Mouse (Mus musculus): ENCODE results near the gene Klhl18. TPM values are rescaled to one million over a fixed set of nuclear protein-coding genes. Genes with fewer than 3 reads are reported as not detected.
"Not testable (repeated sequence)": the region's sequence is repeated elsewhere in the genome, so short reads cannot be mapped to it uniquely, and the experiment has no call there.

Klhl18 gene
- total RNA-seq, 2 experiments from 2014 or later: 37.6 to 45.2 TPM

DNA sequence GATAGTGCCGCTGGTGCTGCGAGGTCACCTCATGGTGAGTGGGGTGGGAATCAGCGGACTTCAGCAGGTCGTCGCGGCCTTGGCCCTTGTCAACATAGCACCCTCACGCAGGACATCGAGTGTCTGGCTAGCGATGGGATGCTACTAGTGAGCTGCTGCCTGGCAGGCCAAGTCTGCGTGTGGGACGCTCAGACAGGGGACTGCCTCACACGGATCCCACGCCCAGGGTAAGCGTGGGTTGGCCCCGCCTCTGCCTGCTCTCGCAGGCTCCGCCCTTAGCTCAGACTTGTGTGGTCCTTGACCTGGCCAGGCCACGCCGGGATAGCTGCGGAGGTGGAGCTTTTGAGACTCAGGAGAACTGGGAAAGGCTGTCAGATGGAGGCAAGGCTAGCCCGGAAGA is 95.8 kb downstream of the Klhl18 start:
- DNase-seq (ENCODE audit: extremely low spot score in 1 of 2, low spot score in 2 of 2): no peak
- intact Hi-C loops (cut with DNase I): no loop called here

DNA sequence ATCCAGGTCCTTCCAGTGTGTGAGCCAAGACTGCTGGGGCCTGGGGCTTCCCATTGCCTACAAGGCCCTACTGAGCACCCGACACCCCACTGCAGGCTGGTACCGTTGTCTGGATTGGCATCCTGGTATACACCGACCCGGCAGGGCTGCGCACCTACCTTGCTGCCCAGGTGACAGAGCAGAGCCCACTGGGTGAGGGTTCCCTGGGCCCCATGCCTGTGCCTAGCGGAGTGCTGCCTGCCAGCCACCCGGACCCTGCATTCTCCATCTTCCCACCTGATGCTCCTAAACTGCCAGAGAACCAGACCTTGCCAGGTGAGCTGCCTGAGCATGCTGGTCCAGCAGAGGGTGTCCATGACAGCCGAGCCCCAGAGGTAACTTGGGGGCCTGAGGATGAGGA is 97.1 kb downstream of the Klhl18 start:
- no peak for DNase-seq (ENCODE audit: extremely low spot score in 1 of 2, low spot score in 2 of 2)
- intact Hi-C loops (cut with DNase I): no loop called here

DNA sequence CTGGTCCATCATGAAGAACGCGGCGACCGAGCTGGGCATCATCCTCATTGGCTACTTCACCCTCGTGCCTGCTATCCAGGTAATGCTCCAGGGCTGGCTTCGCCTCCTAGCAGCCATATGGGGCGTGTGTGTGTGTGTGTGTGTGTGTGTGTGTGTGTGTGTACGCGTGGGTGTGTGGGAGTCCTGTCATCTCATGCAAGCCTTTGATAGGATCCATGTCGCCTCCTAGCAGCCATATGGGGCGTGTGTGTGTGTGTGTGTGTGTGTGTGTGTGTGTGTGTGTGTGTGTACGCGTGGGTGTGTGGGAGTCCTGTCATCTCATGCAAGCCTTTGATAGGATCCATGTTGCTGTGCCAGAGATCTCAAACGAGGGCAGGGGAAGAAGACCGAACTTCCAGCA is 98.8 kb downstream of the Klhl18 start:
- DNase-seq (ENCODE audit: extremely low spot score in 1 of 2, low spot score in 2 of 2); intact Hi-C loops (cut with DNase I): not testable (repeated sequence)

Other genes with a start within 250 kb of the Klhl18 start
- gene Cspg5, start 232.9 kb downstream of the Klhl18 start, total RNA-seq (2021): 100 to 1,000 TPM; 529 to 558 TPM
- 10 to 100 TPM; 13.0 to 13.6 TPM for gene Elp6, start 171.5 kb downstream of the Klhl18 start, total RNA-seq (2021)
- 100 to 1,000 TPM in 1 of 2 experiments, 10 to 100 TPM in 1; 98.0 to 106 TPM for gene Scap, start 143.4 kb downstream of the Klhl18 start, total RNA-seq (2021)
- gene Ptpn23, start 68.5 kb downstream of the Klhl18 start, total RNA-seq (2021): 10 to 100 TPM; 49.0 to 50.1 TPM
- not detected for gene Ngp, start 56.9 kb downstream of the Klhl18 start, total RNA-seq (2021)
- 1 to 10 TPM; 4.4 to 4.5 TPM for gene Kif9, start 264 bp upstream of the Klhl18 start, total RNA-seq (2021)
- 10 to 100 TPM; 77.2 to 80.2 TPM for gene Setd2, start 55.9 kb upstream of the Klhl18 start, total RNA-seq (2021)
- 1 to 10 TPM; 1.0 to 2.0 TPM for gene Nradd, start 147.8 kb upstream of the Klhl18 start, total RNA-seq (2021)
- gene Nbeal2, start 177.5 kb upstream of the Klhl18 start, total RNA-seq (2021): 10 to 100 TPM; 12.6 to 12.7 TPM
- 10 to 100 TPM; 43.6 to 44.0 TPM for gene Ccdc12, start 179.8 kb upstream of the Klhl18 start, total RNA-seq (2021)

Data from left cerebral cortex, postnatal 10 days (tissue).